Mouse (Mus musculus) forebrain, embryonic 15.5 days (tissue): Measurements from ENCODE around the gene Olfr323. TPM values are rescaled to one million over a fixed set of nuclear protein-coding genes. Genes with fewer than 3 reads are reported as not detected.

Experiments
- ATAC-seq: fragments of 200-750 bp; cut with Nextera tagmentation; replicated peaks from 2 replicates; pipeline ENCODE4 v1.8.0; 2017; ENCODE audit warnings: mild to moderate bottlenecking, moderate TSS enrichment, moderate library complexity
- H3K27ac ChIP-seq: fragments of 300-500 bp; sonication (generic); replicated peaks from 2 replicates; pipeline ENCODE4 v1.5.1; 2015; ENCODE audit warnings: mild to moderate bottlenecking, inconsistent platforms
- H3K27me3 ChIP-seq: fragments of 300-500 bp; sonication (generic); 2 replicates; pipeline ENCODE4 v1.6.1; 2015; ENCODE audit warnings: inconsistent platforms
- H3K36me3 ChIP-seq: fragments of 300-500 bp; sonication (generic); 2 replicates; pipeline ENCODE4 v1.6.1; 2015; ENCODE audit warnings: mild to moderate bottlenecking, inconsistent platforms
- H3K4me1 ChIP-seq: fragments of 300-500 bp; sonication (generic); 2 replicates; pipeline ENCODE4 v1.6.1; 2015; ENCODE audit warnings: inconsistent platforms
- H3K4me2 ChIP-seq: fragments of 300-500 bp; sonication (generic); replicated peaks from 2 replicates; pipeline ENCODE4 v1.6.1; 2015; ENCODE audit warnings: mild to moderate bottlenecking, inconsistent platforms
- H3K4me3 ChIP-seq: fragments of 300-500 bp; sonication (generic); 2 replicates; pipeline ENCODE4 v1.5.1; 2015; ENCODE audit warnings: mild to moderate bottlenecking, inconsistent platforms
- H3K9ac ChIP-seq: fragments of 300-500 bp; sonication (generic); replicated peaks from 2 replicates; pipeline ENCODE4 v1.6.1; 2015; ENCODE audit warnings: mild to moderate bottlenecking, inconsistent platforms
- H3K9me3 ChIP-seq: fragments of 300-500 bp; sonication (generic); 2 replicates; pipeline ENCODE4 v1.6.1; 2016; ENCODE audit warnings: inconsistent platforms
- WGBS: fragments of 180-500 bp; shearing (Covaris S2); methylation state at CpG from one replicate; pipeline ENCODE4 v1.1.7; 2015; ENCODE audit warnings: mixed read lengths; 5-methylcytosine and 5-hydroxymethylcytosine counted together
- polyA plus RNA-seq: library from polyadenylated mRNA; unstranded; fragments of >200 nt; fragmentation: Nextera tagmentation; extraction: Ambion mirVana; gene quantifications from 2 replicates; pipeline ENCODE4 v1.2.1, GENCODE M21; 2015

Gene Olfr323
- polyA plus RNA-seq, 1 experiment from 2014 or later: not detected

GRCm38 (mm10) chr11:58626146-58626545, 4.2 kb downstream of the Olfr323 start:
- no peak overlapping the region for H3K9ac ChIP-seq
- H3K27ac ChIP-seq: no peak overlapping the region
- no peak overlapping the region for H3K4me2 ChIP-seq
- H3K4me1 ChIP-seq: no peaks in the 10 kb centered on the region
- H3K36me3 ChIP-seq: no peaks in the 10 kb centered on the region
- no peaks in the 10 kb centered on the region for H3K27me3 ChIP-seq
- no peak overlapping the region for H3K4me3 ChIP-seq
- H3K9me3 ChIP-seq: no peaks in the 10 kb centered on the region
- 35% methylated on average over 4 of the region's 4 CpGs for WGBS
- no peak for ATAC-seq

GRCm38 (mm10) chr11:58618793-58619192, 11.5 kb downstream of the Olfr323 start:
- no peak overlapping the region for H3K9ac ChIP-seq
- no peaks in the 10 kb centered on the region for H3K9me3 ChIP-seq
- no peaks in the 10 kb centered on the region for H3K27me3 ChIP-seq
- no peak overlapping the region for H3K4me3 ChIP-seq
- no peak for ATAC-seq
- no peak overlapping the region for H3K27ac ChIP-seq
- H3K36me3 ChIP-seq: no peaks in the 10 kb centered on the region
- no peak overlapping the region for H3K4me2 ChIP-seq
- peaks cover 4% of the 10 kb centered on the region; the same call in 1 of the 2 replicates for H3K4me1 ChIP-seq
- WGBS: 59% methylated on average over 6 of the region's 6 CpGs

GRCm38 (mm10) chr11:58618369-58618768, 11.9 kb downstream of the Olfr323 start:
- H3K36me3 ChIP-seq: no peaks in the 10 kb centered on the region
- no peak overlapping the region for H3K4me2 ChIP-seq
- H3K27ac ChIP-seq: no peak overlapping the region
- peaks cover 4% of the 10 kb centered on the region; the same call in 1 of the 2 replicates for H3K4me1 ChIP-seq
- no peak overlapping the region for H3K9ac ChIP-seq
- WGBS: 70% methylated on average over 3 of the region's 3 CpGs
- no peaks in the 10 kb centered on the region for H3K27me3 ChIP-seq
- no peak overlapping the region for H3K4me3 ChIP-seq
- ATAC-seq: no peak
- no peaks in the 10 kb centered on the region for H3K9me3 ChIP-seq

GRCm38 (mm10) chr11:58615975-58616374, 14.3 kb downstream of the Olfr323 start, which contains the start of gene 2210407C18Rik:
Gene 2210407C18Rik (minus strand): TSS chr11:58616075.
- Histone ChIP-seq H3K4me1 (peaks cover 4% of the 10 kb centered on the region; the same call in 1 of the 2 replicates), H3K27me3 (no peaks in the 10 kb centered on the region), H3K27ac (no peak within 1 kb of the TSS), H3K9me3 (no peaks in the 10 kb centered on the region), H3K4me3 (no peak within 1 kb of the TSS), H3K4me2 (no peak within 1 kb of the TSS), H3K36me3 (no peaks in the 10 kb centered on the region), H3K9ac (no peak within 1 kb of the TSS)
- 93% methylated on average over 4 of the region's 4 CpGs for WGBS
- ATAC-seq: no peak

- Histone ChIP-seq H3K9me3 (no peaks in the 10 kb centered on the region), H3K4me2 (no peak overlapping the region), H3K9ac (no peak overlapping the region), H3K4me3 (no peak overlapping the region), H3K4me1 (peaks cover 4% of the 10 kb centered on the region; the same call in 1 of the 2 replicates), H3K36me3 (no peaks in the 10 kb centered on the region), H3K27me3 (no peaks in the 10 kb centered on the region), H3K27ac (no peak overlapping the region)
- no peak for ATAC-seq
These were observed 15.8 kb downstream of the Olfr323 start for GRCm38 (mm10) chr11:58614526-58614925.

GRCm38 (mm10) chr11:58613359-58613758, 16.9 kb downstream of the Olfr323 start:
- no peaks in the 10 kb centered on the region for H3K36me3 ChIP-seq
- H3K9ac ChIP-seq: no peak overlapping the region
- no peak for ATAC-seq
- H3K9me3 ChIP-seq: no peaks in the 10 kb centered on the region
- peaks cover 4% of the 10 kb centered on the region; the same call in 1 of the 2 replicates for H3K4me1 ChIP-seq
- H3K27me3 ChIP-seq: no peaks in the 10 kb centered on the region
- H3K27ac ChIP-seq: no peak overlapping the region
- 78% methylated on average over 3 of the region's 3 CpGs for WGBS
- no peak overlapping the region for H3K4me3 ChIP-seq
- H3K4me2 ChIP-seq: no peak overlapping the region

GRCm38 (mm10) chr11:58607030-58607429, 23.3 kb downstream of the Olfr323 start:
- no peak for ATAC-seq
- Histone ChIP-seq H3K4me3 (no peak overlapping the region), H3K4me1 (no peaks in the 10 kb centered on the region), H3K27me3 (no peaks in the 10 kb centered on the region), H3K27ac (no peak overlapping the region), H3K36me3 (no peaks in the 10 kb centered on the region), H3K4me2 (no peak overlapping the region), H3K9ac (no peak overlapping the region), H3K9me3 (no peaks in the 10 kb centered on the region)
- 84% methylated on average over 6 of the region's 6 CpGs for WGBS

- Histone ChIP-seq H3K9ac (no peak overlapping the region), H3K4me3 (no peak overlapping the region), H3K4me1 (no peaks in the 10 kb centered on the region), H3K4me2 (no peak overlapping the region), H3K36me3 (no peaks in the 10 kb centered on the region), H3K27ac (no peak overlapping the region), H3K9me3 (no peaks in the 10 kb centered on the region), H3K27me3 (no peaks in the 10 kb centered on the region)
- 91% methylated on average over 12 of the region's 12 CpGs for whole genome bisulfite sequencing
- ATAC-seq: no peak
These were observed 24.0 kb downstream of the Olfr323 start for GRCm38 (mm10) chr11:58606177-58606919.

- no peak overlapping the region for H3K27ac ChIP-seq
- H3K27me3 ChIP-seq: no peaks in the 10 kb centered on the region
- no peak for ATAC-seq
- WGBS: 91% methylated on average over 3 of the region's 3 CpGs
- H3K36me3 ChIP-seq: no peaks in the 10 kb centered on the region
- H3K9me3 ChIP-seq: no peaks in the 10 kb centered on the region
- H3K4me3 ChIP-seq: no peak overlapping the region
- no peak overlapping the region for H3K4me2 ChIP-seq
- H3K4me1 ChIP-seq: no peaks in the 10 kb centered on the region
- no peak overlapping the region for H3K9ac ChIP-seq
These were observed 25.1 kb downstream of the Olfr323 start for GRCm38 (mm10) chr11:58605228-58605627.

- H3K36me3 ChIP-seq: no peaks in the 10 kb centered on the region
- no peak overlapping the region for H3K9ac ChIP-seq
- no peak overlapping the region for H3K27ac ChIP-seq
- H3K4me1 ChIP-seq: no peaks in the 10 kb centered on the region
- no peak for ATAC-seq
- 84% methylated on average over 2 of the region's 2 CpGs for WGBS
- H3K4me2 ChIP-seq: no peak overlapping the region
- H3K4me3 ChIP-seq: no peak overlapping the region
- no peaks in the 10 kb centered on the region for H3K9me3 ChIP-seq
- no peaks in the 10 kb centered on the region for H3K27me3 ChIP-seq
These were observed 25.6 kb downstream of the Olfr323 start for GRCm38 (mm10) chr11:58604688-58605087.

GRCm38 (mm10) chr11:58602800-58603560, 27.3 kb downstream of the Olfr323 start:
- H3K4me3 ChIP-seq: no peak overlapping the region
- H3K9me3 ChIP-seq: no peaks in the 10 kb centered on the region
- ATAC-seq: no peak
- WGBS: 94% methylated on average over 6 of the region's 6 CpGs
- no peak overlapping the region for H3K27ac ChIP-seq
- H3K36me3 ChIP-seq: no peaks in the 10 kb centered on the region
- no peak overlapping the region for H3K9ac ChIP-seq
- H3K4me2 ChIP-seq: no peak overlapping the region
- H3K27me3 ChIP-seq: no peaks in the 10 kb centered on the region
- no peaks in the 10 kb centered on the region for H3K4me1 ChIP-seq

GRCm38 (mm10) chr11:58602062-58602461, 28.2 kb downstream of the Olfr323 start:
- H3K27me3 ChIP-seq: no peaks in the 10 kb centered on the region
- H3K9me3 ChIP-seq: no peaks in the 10 kb centered on the region
- no peak for ATAC-seq
- no peak overlapping the region for H3K9ac ChIP-seq
- no peaks in the 10 kb centered on the region for H3K4me1 ChIP-seq
- no peak overlapping the region for H3K4me2 ChIP-seq
- H3K4me3 ChIP-seq: no peak overlapping the region
- no peaks in the 10 kb centered on the region for H3K36me3 ChIP-seq
- H3K27ac ChIP-seq: no peak overlapping the region
